Mouse (Mus musculus) limb, embryonic 11.5 days (tissue): ENCODE measurements at regions not wholly inside any gene's neighbourhood (a gene's known extent, or its start where the extent isn't known, plus 50 kb on each side); places are given as distances from the start of the nearest gene placed in this dataset.

Experiments used
- ATAC-seq: fragments of 200-750 bp; cut with Nextera tagmentation; 2 replicates; pipeline ENCODE4 v1.8.0; 2017; ENCODE audit warnings: low read depth; ENCODE audit not compliant: insufficient number of reproducible peaks, low FRiP score, low TSS enrichment
- DNase-seq: peaks from one replicate; pipeline ENCODE4 v3.0.0-alpha.2; 2015; ENCODE audit warnings: low spot score
- H3K27ac ChIP-seq: fragments of 300-500 bp; sonication (generic); replicated peaks from 2 replicates; pipeline ENCODE4 v1.5.1; 2014; ENCODE audit warnings: low read depth, mild to moderate bottlenecking, low read length
- H3K27me3 ChIP-seq: fragments of 300-500 bp; sonication (generic); 2 replicates; pipeline ENCODE4 v1.6.1; 2014; ENCODE audit warnings: mild to moderate bottlenecking, low read length, mixed read lengths; ENCODE audit not compliant: control insufficient read depth, insufficient read depth
- H3K36me3 ChIP-seq: fragments of 300-500 bp; sonication (generic); 2 replicates; pipeline ENCODE4 v1.6.1; 2014; ENCODE audit warnings: mild to moderate bottlenecking, low read length, moderate library complexity, mixed read lengths; ENCODE audit not compliant: control insufficient read depth, insufficient read depth
- H3K4me1 ChIP-seq: fragments of 300-500 bp; sonication (generic); 2 replicates; pipeline ENCODE4 v1.6.1; 2014; ENCODE audit warnings: low read length, mixed read lengths; ENCODE audit not compliant: control insufficient read depth, insufficient read depth
- H3K4me2 ChIP-seq: fragments of 300-500 bp; sonication (generic); 2 replicates; pipeline ENCODE4 v1.6.1; 2014; ENCODE audit warnings: low read depth, mild to moderate bottlenecking, moderate library complexity; ENCODE audit not compliant: severe bottlenecking
- H3K4me3 ChIP-seq: fragments of 300-500 bp; sonication (generic); 2 replicates; pipeline ENCODE4 v1.5.1; 2014; ENCODE audit warnings: low read depth, low read length
- H3K9ac ChIP-seq: fragments of 300-500 bp; sonication (generic); 2 replicates; pipeline ENCODE4 v1.6.1; 2014; ENCODE audit warnings: mild to moderate bottlenecking, low read length
- H3K9me3 ChIP-seq: fragments of 300-500 bp; sonication (generic); 2 replicates; pipeline ENCODE4 v1.6.1; 2016; ENCODE audit warnings: low read length; ENCODE audit not compliant: control insufficient read depth
- WGBS: fragments of 180-500 bp; shearing (Covaris S2); extraction: QIAGEN DNeasy Blood & Tissue Kit; methylation state at CpG from one replicate; pipeline ENCODE4 v1.1.7; 2014; 5-methylcytosine and 5-hydroxymethylcytosine counted together

DNA sequence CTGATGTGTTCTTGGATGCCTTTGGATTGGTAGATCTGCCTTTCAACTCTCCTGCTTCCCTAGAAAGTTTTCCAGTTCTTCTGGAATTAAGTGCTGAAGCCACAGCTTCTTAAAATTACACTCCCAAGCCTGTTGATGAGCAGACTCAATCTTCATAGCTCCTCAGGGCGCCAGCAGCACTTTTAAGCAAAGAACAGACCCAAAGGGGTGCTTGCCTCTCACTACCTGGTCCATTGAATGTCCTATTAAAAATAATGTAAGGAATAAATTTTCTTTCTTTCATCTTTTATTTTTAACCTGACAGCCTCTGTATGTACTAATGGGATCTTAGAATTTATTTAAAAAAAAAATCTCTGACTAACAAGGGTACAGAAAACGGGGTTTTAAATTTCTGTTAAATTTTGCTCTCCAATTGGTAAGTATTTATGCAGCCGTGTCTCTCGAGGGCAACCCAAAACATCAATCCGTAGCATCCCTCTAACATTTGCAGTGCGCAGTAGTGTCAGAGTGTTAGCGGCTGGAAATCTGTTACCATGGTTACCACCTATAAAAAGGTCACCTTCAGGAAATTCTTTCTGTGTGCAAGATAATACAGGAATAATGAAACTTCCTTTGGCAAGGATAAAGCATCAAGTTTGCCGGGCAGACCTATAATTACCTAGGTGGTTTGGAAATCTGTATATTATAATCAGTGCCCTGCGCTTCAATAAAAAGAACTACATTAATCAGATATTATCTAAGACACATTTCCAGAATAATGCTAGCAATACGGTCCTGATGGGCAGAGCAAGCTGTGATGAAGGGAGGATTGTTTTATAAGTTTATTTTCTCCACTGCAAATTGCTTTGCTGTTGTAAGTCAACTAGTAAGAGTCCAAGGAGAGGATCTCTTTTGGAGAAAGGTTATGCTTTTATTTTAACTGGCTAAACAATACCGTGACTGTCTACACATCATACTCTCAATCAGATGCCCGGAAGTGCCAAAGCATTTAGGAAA is 277.1 kb upstream of the Nrsn1 start:
- DNase-seq (no peak), ATAC-seq (no peak)
- WGBS = 78% methylated on average over 12 of the region's 12 CpGs
- Histone ChIP-seq H3K4me1 (no peaks in the 10 kb centered on the region), H3K4me2 (no peak overlapping the region), H3K27ac (no peak overlapping the region), H3K27me3 (no peaks in the 10 kb centered on the region), H3K9ac (no peak overlapping the region), H3K36me3 (no peaks in the 10 kb centered on the region), H3K9me3 (no peaks in the 10 kb centered on the region), H3K4me3 (no peak overlapping the region)

DNA sequence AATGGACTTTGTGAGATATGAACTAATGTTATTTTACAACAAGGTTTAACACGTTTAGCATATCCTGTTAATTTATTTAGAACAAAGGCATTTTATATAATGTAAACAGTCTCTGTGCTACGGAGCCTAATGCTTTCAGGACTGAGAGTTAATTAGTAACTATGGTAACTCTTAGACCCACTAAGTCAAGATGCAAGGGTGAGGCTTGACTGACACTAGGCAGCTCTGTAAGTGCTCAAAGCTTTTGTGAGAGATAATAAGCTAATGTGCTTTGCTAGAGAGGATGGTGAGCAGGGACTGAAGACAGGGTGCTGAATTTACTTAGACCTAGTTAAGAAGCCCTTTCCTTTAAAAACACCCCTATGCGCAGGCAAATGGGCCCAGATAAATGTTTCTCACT is 253.8 kb upstream of the Nrsn1 start:
- H3K4me2 ChIP-seq = no peak overlapping the region
- H3K4me3 ChIP-seq = no peak overlapping the region
- no peaks in the 10 kb centered on the region for H3K4me1 ChIP-seq
- 55% methylated on average over 3 of the region's 3 CpGs for WGBS
- no peak overlapping the region for H3K27ac ChIP-seq
- no peaks in the 10 kb centered on the region for H3K9me3 ChIP-seq
- no peaks in the 10 kb centered on the region for H3K36me3 ChIP-seq
- no peak overlapping the region for H3K9ac ChIP-seq
- ATAC-seq (no peak), DNase-seq (no peak)
- H3K27me3 ChIP-seq = no peaks in the 10 kb centered on the region

DNA sequence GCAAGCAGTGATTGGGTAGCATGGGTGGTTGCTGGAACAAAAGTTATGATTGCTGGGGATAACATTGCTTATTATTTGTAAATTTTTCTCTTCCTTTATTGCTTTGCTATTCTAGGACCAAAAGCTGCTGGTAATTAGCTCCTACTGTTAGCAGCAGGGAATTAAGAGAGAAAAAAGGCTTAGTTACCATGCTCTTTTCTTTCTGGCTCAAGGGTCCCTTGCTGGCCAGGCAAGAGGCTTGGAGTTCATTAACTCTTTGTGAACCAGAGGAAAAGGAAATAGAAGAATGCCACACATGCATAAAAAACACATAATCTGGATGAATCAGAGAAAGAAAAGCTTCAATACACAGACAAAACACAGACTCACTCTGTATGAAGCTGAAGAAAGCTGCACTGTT is 237.1 kb upstream of the Nrsn1 start:
- Histone ChIP-seq H3K9me3 (no peaks in the 10 kb centered on the region), H3K27me3 (no peaks in the 10 kb centered on the region), H3K4me1 (no peaks in the 10 kb centered on the region), H3K4me3 (no peak overlapping the region), H3K4me2 (no peak overlapping the region), H3K36me3 (no peaks in the 10 kb centered on the region), H3K9ac (no peak overlapping the region), H3K27ac (no peak overlapping the region)
- ATAC-seq (no peak), DNase-seq (no peak)

DNA sequence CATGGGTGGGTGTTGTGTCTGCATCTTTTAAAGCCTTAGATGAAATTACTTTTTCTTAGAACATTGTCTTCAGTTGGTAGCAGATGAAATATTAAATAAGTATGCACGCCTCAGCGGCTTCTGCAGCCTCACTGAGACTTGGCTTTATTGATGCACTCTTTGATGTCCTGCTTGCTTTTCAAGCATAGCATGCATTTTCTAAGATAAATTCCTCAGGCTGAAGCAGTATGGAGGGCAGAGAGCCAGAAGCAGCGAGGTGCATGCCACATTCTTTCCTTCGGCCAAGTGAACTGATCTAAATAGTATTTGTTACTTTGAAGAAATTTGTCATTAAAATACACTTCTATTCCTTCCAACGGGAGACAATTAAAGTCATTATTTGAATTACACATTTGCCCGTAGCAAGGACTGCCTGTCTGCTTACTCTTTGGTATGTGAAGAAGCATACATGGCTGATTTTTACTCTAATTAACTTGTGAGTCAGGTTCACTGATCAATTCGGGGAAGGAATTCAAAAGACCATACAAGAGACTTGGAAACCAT is 224.3 kb upstream of the Nrsn1 start:
- Histone ChIP-seq H3K4me2 (no peak overlapping the region), H3K36me3 (no peaks in the 10 kb centered on the region), H3K4me1 (no peaks in the 10 kb centered on the region), H3K27me3 (no peaks in the 10 kb centered on the region), H3K4me3 (no peak overlapping the region), H3K9ac (no peak overlapping the region), H3K9me3 (no peaks in the 10 kb centered on the region), H3K27ac (no peak overlapping the region)
- DNase-seq (no peak), ATAC-seq (no peak)
- WGBS = 83% methylated on average over 7 of the region's 7 CpGs

DNA sequence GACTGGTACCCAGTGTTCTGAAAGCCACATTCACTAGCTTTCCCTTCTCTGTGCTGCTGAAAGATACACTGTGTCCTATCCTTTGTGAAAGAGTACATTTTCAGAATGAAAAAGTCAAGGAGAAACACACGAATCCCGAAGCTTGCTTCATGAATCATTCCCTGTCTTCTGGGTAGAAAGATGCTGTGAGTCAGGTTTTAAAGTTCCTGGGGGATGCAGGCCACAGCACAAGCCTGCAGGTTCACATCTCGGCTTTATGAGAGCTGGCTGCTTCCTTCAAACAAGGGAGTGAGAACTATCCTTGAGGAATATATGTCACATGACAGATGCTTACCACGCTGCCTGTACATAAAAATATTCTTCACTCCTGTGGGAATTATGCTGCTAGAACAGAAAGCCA is 219.7 kb upstream of the Nrsn1 start:
- no peak overlapping the region for H3K4me2 ChIP-seq
- no peaks in the 10 kb centered on the region for H3K27me3 ChIP-seq
- no peak overlapping the region for H3K4me3 ChIP-seq
- no peak overlapping the region for H3K9ac ChIP-seq
- DNase-seq (no peak), ATAC-seq (no peak)
- H3K27ac ChIP-seq = no peak overlapping the region
- H3K9me3 ChIP-seq = no peaks in the 10 kb centered on the region
- no peaks in the 10 kb centered on the region for H3K4me1 ChIP-seq
- H3K36me3 ChIP-seq = no peaks in the 10 kb centered on the region
- 70% methylated on average over 4 of the region's 4 CpGs for WGBS

DNA sequence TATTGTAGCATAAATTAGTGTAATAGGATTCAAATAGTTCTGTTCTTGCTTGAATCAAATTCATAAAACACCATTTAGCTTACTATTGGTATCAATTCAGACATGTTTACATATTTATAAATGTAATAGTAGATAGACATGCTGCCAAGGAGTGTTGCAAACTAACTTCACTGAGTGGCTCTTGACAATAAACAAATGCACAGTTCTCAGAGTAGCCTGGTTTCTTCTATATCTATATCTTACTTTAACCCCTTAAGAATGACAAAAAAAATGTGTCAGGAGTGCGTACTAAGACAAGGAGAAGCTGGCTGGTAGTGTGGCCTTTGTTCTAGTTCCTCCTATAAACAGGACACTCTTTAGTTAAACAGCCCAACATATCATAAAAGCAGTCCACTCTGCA is 213.0 kb upstream of the Nrsn1 start:
- H3K36me3 ChIP-seq = no peaks in the 10 kb centered on the region
- H3K9ac ChIP-seq = no peak overlapping the region
- H3K27me3 ChIP-seq = no peaks in the 10 kb centered on the region
- no peak overlapping the region for H3K4me2 ChIP-seq
- DNase-seq (no peak), ATAC-seq (no peak)
- H3K9me3 ChIP-seq = no peaks in the 10 kb centered on the region
- no peak overlapping the region for H3K4me3 ChIP-seq
- 92% methylated on average over 1 of the region's 1 CpGs for WGBS
- no peaks in the 10 kb centered on the region for H3K4me1 ChIP-seq
- H3K27ac ChIP-seq = no peak overlapping the region

DNA sequence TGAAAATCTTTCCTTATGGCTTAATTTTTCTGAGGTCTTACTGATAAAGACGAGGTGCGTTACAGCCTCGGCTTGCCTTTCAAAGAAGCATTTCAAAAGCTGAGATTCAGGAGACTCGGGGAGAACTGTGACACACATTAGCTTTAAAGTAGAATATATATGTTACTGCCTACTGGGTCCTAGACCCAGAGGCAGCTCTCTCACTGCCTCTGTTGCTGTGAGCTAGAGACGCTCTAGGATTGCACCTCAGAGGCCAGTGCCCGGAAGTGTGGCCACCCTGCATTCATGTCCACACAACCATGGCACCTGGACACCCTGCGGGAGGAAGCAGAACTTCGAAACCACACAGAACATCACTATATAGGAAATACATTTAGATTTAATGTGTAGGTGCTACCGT is 181.6 kb upstream of the Nrsn1 start:
- no peaks in the 10 kb centered on the region for H3K9me3 ChIP-seq
- WGBS = 81% methylated on average over 9 of the region's 9 CpGs
- H3K4me1 ChIP-seq = no peaks in the 10 kb centered on the region
- no peak for ATAC-seq
- H3K27me3 ChIP-seq = no peaks in the 10 kb centered on the region
- no peaks in the 10 kb centered on the region for H3K36me3 ChIP-seq
- no peak overlapping the region for H3K4me2 ChIP-seq
- DNase-seq = no peak
- H3K9ac ChIP-seq = no peak overlapping the region
- no peak overlapping the region for H3K27ac ChIP-seq
- no peak overlapping the region for H3K4me3 ChIP-seq

DNA sequence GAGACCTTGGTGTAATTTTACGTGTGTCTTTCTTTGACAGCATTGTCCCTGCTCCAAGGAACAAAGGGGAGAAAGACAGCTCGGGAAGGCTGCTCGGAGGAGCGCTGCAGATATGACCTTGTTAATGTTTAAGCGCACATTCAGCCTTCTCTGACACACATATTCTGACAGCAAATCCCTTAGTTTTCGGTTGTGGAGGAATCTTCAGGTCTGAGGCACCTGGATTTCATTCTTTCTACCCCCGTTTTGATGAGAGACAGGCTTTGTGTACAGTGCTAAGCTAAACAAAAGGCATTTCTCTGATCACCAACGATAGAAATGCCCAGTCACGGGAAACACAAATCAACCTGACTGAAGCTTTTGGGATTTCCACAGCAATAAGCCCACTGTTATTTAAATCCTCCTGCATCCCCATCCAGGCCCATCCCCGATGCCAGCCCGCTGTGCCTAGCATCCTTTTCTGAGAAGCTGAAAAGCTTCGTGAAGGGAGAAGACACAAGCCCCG is 181.1 kb upstream of the Nrsn1 start:
- no peaks in the 10 kb centered on the region for H3K27me3 ChIP-seq
- no peak overlapping the region for H3K27ac ChIP-seq
- no peaks in the 10 kb centered on the region for H3K9me3 ChIP-seq
- no peak overlapping the region for H3K9ac ChIP-seq
- no peak for ATAC-seq
- H3K4me1 ChIP-seq = no peaks in the 10 kb centered on the region
- 52% methylated on average over 13 of the region's 13 CpGs for WGBS
- no peak overlapping the region for H3K4me2 ChIP-seq
- DNase-seq = no peak
- H3K4me3 ChIP-seq = no peak overlapping the region
- H3K36me3 ChIP-seq = no peaks in the 10 kb centered on the region
